Mouse (Mus musculus) neutrophil, adult 83 days (primary cell): ENCODE results near the gene Hid1. TPM values are rescaled to one million over a fixed set of nuclear protein-coding genes. Genes with fewer than 3 reads are reported as not detected.

Experiments
- total RNA-seq, 2 experiments: library from RNA; stranded (reverse); gene quantifications; one replicate each; pipeline ENCODE4 v1.2.4; 2023

The Hid1 gene
- under 1 TPM; 0.18 to 0.49 TPM for total RNA-seq

GRCm38 (mm10) chr11:115367395-115367944 lies at the start of gene Hid1:
Hid1 (minus strand) TSS chr11:115367756.

GRCm38 (mm10) chr11:115403338-115404124 lies 36.0 kb upstream of the Hid1 start, which contains the start of gene Mrpl58:
Mrpl58 (plus strand) TSS chr11:115403752.

DNA sequence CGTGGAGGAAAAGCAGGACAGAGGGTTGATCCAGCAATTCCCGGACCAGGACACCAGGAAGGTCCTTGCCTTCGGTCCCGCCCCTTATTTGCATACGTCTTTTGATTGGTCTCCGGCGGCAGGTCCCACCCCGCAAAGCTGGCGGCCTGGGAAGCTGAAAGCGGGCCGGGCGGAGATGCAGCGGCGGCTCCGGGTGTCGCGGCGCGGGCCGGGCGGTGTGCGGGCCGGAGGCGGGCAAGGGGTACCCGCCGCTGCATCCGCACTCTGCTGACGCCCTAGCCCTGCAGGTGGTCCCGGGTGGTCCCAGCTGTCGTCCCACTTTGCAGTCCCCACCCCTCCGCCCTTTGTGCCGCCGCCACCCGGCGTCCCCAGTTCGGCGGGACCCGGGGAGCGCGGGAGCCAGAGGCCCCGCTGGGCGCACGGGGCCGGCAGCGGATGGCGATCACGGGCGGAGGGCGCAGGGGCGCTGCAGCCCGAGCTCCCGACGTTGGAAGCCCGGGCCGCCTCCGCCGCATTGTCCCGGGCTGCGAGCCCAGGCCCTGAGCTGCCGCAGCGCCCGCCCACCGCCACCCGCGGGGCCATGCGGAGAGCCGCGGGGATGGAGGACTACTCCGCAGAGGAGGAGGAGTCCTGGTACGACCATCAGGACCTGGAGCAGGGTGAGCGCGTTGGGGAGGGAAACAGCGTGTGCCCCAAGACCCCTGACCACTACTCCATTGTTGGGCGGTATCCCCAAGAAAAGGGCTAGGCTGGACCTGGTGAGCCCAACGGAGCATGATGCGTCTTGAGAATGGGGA lies 14.4 kb upstream of the Hid1 start, which contains the start of gene Cdr2l:
Gene Cdr2l, plus strand, starts transcription at position 174 of the 797 bp plus-strand sequence.

GRCm38 (mm10) chr11:115334531-115334930 lies 33.0 kb downstream of the Hid1 start, which contains the start of gene Otop3:
Otop3 (plus strand) TSS chr11:115334731.

GRCm38 (mm10) chr11:115321906-115322693 lies 45.5 kb downstream of the Hid1 start, which contains the start of gene Ush1g:
Ush1g (minus strand) TSS chr11:115322041.

GRCm38 (mm10) chr11:115306863-115307262 lies 60.7 kb downstream of the Hid1 start, which contains the start of gene Otop2:
Otop2 (plus strand) TSS chr11:115307163.

Other genes with a start within 250 kb of the Hid1 start
- 100 to 1,000 TPM; 160 to 201 TPM for gene Cd300lf, start 233.8 kb downstream of the Hid1 start, total RNA-seq
- gene Slc9a3r1, start 204.4 kb downstream of the Hid1 start, total RNA-seq: 100 to 1,000 TPM; 142 to 143 TPM
- gene Tmem104, start 180.3 kb downstream of the Hid1 start, total RNA-seq: 10 to 100 TPM; 30.4 to 33.7 TPM
- 10 to 100 TPM; 16.8 to 22.0 TPM for gene Nat9, start 179.9 kb downstream of the Hid1 start, total RNA-seq
- gene Grin2c, start 100.5 kb downstream of the Hid1 start, total RNA-seq: not detected
- gene Fdxr, start 90.7 kb downstream of the Hid1 start, total RNA-seq: 1 to 10 TPM; 7.5 to 9.2 TPM
- gene Fads6, start 70.1 kb downstream of the Hid1 start, total RNA-seq: 1 to 10 TPM; 2.1 to 2.7 TPM
- not detected for gene Otop2, start 60.6 kb downstream of the Hid1 start, total RNA-seq
- gene Ush1g, start 45.7 kb downstream of the Hid1 start, total RNA-seq: not detected
- gene Otop3, start 33.0 kb downstream of the Hid1 start, total RNA-seq: not detected
- gene Cdr2l, start 14.2 kb upstream of the Hid1 start, total RNA-seq: under 1 TPM; 0.38 to 0.64 TPM
- gene Mrpl58, start 36.0 kb upstream of the Hid1 start, total RNA-seq: 10 to 100 TPM; 34.2 to 41.2 TPM
- gene Atp5h, start 52.2 kb upstream of the Hid1 start, total RNA-seq: 100 to 1,000 TPM; 211 to 231 TPM
- 10 to 100 TPM; 18.7 to 19.1 TPM for gene Kctd2, start 52.4 kb upstream of the Hid1 start, total RNA-seq
- not detected for gene Trim80, start 72.8 kb upstream of the Hid1 start, total RNA-seq
- gene Slc16a5, start 94.7 kb upstream of the Hid1 start, total RNA-seq: not detected
- 10 to 100 TPM; 42.7 to 53.4 TPM for gene Armc7, start 107.9 kb upstream of the Hid1 start, total RNA-seq
- gene Nt5c, start 124.1 kb upstream of the Hid1 start, total RNA-seq: 10 to 100 TPM; 48.4 to 49.1 TPM
- gene Jpt1, start 146.6 kb upstream of the Hid1 start, total RNA-seq: 100 to 1,000 TPM; 148 to 154 TPM
- 100 to 1,000 TPM; 171 to 188 TPM for gene Sumo2, start 168.5 kb upstream of the Hid1 start, total RNA-seq
- 10 to 100 TPM; 45.5 to 50.1 TPM for gene Nup85, start 196.7 kb upstream of the Hid1 start, total RNA-seq
- 10 to 100 TPM; 11.0 to 19.1 TPM for gene Mrps7, start 236.2 kb upstream of the Hid1 start, total RNA-seq
- 10 to 100 TPM; 45.3 to 59.9 TPM for gene Gga3, start 236.3 kb upstream of the Hid1 start, total RNA-seq
- 10 to 100 TPM; 20.5 to 21.7 TPM for gene Mif4gd, start 245.2 kb upstream of the Hid1 start, total RNA-seq